Mouse (Mus musculus) layer of hippocampus, adult 9-11 months (tissue): ENCODE measurements around the gene Aup1.

Experiments
- DNase-seq: peaks from one replicate; pipeline ENCODE4 v3.0.0; 2022

Aup1 gene

GRCm38 (mm10) chr6:83054074-83054851 is at the start of gene Aup1:
TSS of gene Aup1 (plus strand) at chr6:83054521.
- DNase-seq: peak; percentile 99

GRCm38 (mm10) chr6:83004872-83005271 is 49.4 kb upstream of the Aup1 start:
- peak; percentile 82 for DNase-seq

- DNase-seq: no peak
Measured at GRCm38 (mm10) chr6:83005444-83006011, 48.8 kb upstream of the Aup1 start.

- DNase-seq: no peak
Measured at GRCm38 (mm10) chr6:83006114-83006513, 48.2 kb upstream of the Aup1 start.

- DNase-seq: peak; percentile 21
Measured at GRCm38 (mm10) chr6:83008659-83009058, 45.7 kb upstream of the Aup1 start.

GRCm38 (mm10) chr6:83010010-83010409 is 44.3 kb upstream of the Aup1 start:
- DNase-seq: no peak

- DNase-seq: no peak
Measured at GRCm38 (mm10) chr6:83011255-83011654, 43.1 kb upstream of the Aup1 start.

GRCm38 (mm10) chr6:83011756-83012155 is 42.6 kb upstream of the Aup1 start:
- DNase-seq: no peak

- DNase-seq: no peak
Measured at GRCm38 (mm10) chr6:83013444-83013843, 40.9 kb upstream of the Aup1 start.

GRCm38 (mm10) chr6:83014482-83015466 is 39.5 kb upstream of the Aup1 start:
- DNase-seq: no peak

GRCm38 (mm10) chr6:83015749-83016148 is 38.6 kb upstream of the Aup1 start:
- DNase-seq: no peak

- no peak for DNase-seq
Measured at GRCm38 (mm10) chr6:83017190-83017589, 37.1 kb upstream of the Aup1 start.

- DNase-seq: no peak
Measured at GRCm38 (mm10) chr6:83019044-83019443, 35.3 kb upstream of the Aup1 start.

GRCm38 (mm10) chr6:83020121-83020520 is 34.2 kb upstream of the Aup1 start:
- DNase-seq: no peak

- no peak for DNase-seq
Measured at GRCm38 (mm10) chr6:83020836-83021593, 33.3 kb upstream of the Aup1 start.

GRCm38 (mm10) chr6:83023008-83023407 is 31.3 kb upstream of the Aup1 start:
- DNase-seq: no peak

- no peak for DNase-seq
Measured at GRCm38 (mm10) chr6:83023786-83024185, 30.5 kb upstream of the Aup1 start.

- no peak for DNase-seq
Measured at GRCm38 (mm10) chr6:83024421-83024820, 29.9 kb upstream of the Aup1 start.

- no peak for DNase-seq
Measured at GRCm38 (mm10) chr6:83025221-83025620, 29.1 kb upstream of the Aup1 start.

- DNase-seq: no peak
Measured at GRCm38 (mm10) chr6:83027293-83027692, 27.0 kb upstream of the Aup1 start.

GRCm38 (mm10) chr6:83027706-83028105 is 26.6 kb upstream of the Aup1 start:
- DNase-seq: no peak

GRCm38 (mm10) chr6:83029777-83030176 is 24.5 kb upstream of the Aup1 start:
- DNase-seq: no peak

- DNase-seq: no peak
Measured at GRCm38 (mm10) chr6:83031111-83031510, 23.2 kb upstream of the Aup1 start.
